Mouse (Mus musculus) CD8-positive naive resting alpha-beta T cell, adult 2 months (primary cell): ENCODE results near the gene Tuft1.
A peak's percentile ranks its signal among the peaks of the same experiment; 100 is the strongest.
"Not testable (repeated sequence)": the region's sequence is repeated elsewhere in the genome, so short reads cannot be mapped to it uniquely, and the experiment has no call there.

Source experiments
- DNase-seq, 2 experiments: peaks; one replicate each; pipeline ENCODE4 v3.0.0; 2022; ENCODE audit warnings: low read depth in 2 of 2, low spot score in 2 of 2

Gene Tuft1

DNA sequence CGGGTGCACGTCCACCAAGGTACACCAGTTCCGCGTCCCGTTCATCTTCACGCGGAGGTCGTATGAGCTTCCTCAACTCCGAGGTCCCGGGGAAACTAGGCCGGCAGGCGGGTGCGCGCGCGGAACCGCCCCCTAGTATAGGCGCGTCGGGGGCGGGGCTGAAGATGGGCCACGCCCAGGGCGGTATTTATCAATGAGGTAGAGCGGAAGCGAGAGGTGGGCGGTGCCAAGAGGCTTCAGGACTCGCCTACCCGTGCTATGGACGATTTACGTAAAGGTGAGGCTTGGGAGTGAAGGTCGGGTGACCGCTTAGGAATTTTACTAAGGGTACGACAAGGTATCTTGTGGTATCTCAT, at the start of gene Tuft1:
Gene Tuft1, minus strand, starts transcription at position 133 of the 356 bp plus-strand sequence.
- DNase-seq: peak; percentile 74 to 83

DNA sequence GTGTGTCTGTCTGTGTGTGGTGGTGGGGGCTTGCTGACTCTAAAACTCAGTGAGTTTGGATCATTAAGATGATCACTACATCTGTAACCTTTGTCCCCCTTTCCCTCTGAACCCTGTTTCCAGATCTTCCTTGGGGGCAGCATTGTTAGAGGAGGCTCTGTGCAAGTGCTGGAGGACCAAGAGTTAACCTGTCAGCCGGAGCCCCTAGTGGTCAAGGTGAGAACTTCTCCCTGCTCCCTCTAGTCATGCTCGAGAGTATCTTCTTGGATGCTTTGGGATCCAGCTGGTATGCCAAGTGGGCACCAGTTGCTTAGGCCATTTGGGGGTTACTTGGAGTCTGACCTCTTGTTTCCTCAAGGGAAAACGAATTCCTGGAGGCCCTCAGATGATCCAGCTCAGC, 44.7 kb upstream of the Tuft1 start:
- peak in 1 of 2 experiments; percentile 5 for DNase-seq

- DNase-seq: no peak
These were observed 44.2 kb upstream of the Tuft1 start for GRCm38 (mm10) chr3:94702856-94703255.

- not testable (repeated sequence) for DNase-seq
These were observed 43.6 kb upstream of the Tuft1 start for GRCm38 (mm10) chr3:94702163-94702810.

- DNase-seq: not testable (repeated sequence)
These were observed 37.6 kb upstream of the Tuft1 start for GRCm38 (mm10) chr3:94696257-94696656.

DNA sequence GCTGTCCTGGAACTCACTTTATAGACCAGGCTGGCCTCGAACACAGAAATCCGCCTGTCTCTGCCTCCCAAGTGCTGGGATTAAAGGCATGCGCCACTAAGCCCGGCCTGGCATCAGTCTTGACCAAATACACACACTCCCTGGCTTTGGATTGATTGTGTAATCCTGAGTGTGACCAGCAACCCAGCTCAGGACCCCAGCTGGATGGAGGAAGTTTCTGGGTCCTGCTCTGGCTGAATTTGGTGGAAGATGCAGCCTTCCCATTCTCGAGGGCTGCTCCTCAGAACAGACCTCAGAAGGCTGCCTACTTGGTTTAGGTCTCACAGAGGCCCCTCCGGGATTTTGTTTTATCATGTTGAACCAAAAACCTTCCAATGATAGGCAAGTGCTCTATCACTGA, 36.9 kb upstream of the Tuft1 start:
- DNase-seq: not testable (repeated sequence)

DNA sequence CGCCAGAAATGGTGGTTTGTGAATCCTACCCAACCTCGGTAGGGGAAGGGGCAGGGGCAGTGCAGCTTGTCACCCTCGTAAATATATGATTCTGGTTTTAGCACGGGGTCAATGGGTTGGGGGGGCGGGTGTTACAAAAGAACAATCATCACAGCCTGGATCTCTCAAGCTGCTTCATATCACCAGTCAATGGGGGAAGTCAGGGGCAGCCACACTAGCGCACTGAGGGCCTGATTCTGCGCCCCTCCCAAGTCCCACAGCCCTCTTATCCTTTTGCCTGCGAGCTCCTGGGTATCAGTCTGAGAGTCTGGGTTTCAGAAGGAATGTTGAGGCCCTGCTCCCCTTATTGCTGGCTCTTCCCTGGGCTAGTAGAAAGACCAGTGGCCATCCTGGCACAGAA, 35.2 kb upstream of the Tuft1 start:
- DNase-seq: not testable (repeated sequence)

DNA sequence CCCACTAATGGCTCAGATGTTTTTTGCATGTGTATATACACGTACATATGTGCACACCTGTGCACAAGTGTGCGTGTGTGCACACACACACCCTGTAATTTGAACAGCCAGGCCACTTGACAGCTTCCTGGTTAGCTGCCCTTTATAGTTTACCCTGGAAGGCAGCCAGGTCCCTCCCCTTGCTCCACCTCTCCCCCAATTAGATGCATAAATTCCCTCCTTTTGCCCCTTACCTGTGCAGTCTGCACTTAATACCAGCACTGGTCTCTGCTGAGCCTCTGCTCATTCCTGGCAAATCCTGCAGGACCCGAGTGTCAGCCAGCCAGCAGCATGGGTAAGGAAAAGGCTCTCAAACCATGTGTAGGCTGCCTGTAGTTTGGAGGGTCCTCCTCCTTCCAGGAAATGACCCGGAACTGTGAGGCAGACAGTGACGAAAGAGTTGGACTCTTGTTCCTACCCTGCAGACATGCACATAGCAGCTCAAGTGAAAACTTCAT, 34.7 kb upstream of the Tuft1 start, which contains the start of gene Selenbp2:
Gene Selenbp2, plus strand, starts transcription at position 228 of the 497 bp plus-strand sequence.
- DNase-seq: no peak

DNA sequence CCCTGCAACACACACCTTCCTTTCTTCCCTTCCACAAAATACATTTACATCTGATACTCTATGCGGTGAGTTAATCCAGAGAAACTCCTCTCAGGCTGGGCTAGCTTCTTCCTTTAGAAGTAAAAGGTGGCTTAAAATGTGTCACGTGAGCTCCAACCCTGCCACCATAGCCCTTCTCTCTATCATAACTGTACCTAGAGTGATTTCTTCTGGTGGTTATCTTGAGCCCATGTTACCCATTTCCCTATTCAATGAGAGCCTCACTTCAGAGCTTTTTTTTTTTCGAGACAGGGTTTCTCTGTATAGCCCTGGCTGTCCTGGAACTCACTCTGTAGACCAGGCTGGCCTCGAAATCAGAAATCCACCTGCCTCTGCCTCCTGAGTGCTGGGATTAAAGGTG, 33.0 kb upstream of the Tuft1 start:
- DNase-seq: not testable (repeated sequence)

DNA sequence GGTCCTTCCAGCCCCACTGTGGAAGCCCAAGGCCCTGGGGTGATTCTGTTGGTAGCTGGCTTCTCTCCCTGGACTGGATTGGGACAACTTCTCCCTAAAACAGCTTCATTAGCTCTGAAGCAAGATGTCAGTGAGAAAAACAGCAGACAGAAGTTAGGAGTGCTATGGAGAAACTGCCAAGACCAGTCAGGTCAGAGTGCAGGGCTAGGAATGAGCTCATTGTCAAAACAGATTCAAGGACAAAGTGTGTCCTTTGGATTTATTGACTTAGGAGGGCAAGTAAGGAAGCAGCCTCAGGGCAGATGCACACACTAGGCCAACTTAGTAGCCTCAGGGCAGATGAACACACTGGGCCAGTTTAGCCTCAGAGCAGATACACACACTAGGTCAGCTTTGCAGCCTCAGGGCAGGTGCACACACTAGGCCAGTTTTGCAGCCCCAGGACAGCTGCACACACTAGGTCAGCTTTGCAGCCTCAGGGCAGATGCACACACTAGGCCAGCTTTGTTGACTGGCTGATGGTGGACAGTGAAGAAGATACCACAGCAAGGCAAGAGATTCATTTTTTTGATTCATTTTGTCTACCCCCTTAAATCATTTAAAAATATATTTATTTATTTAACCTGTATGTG, 32.1 kb upstream of the Tuft1 start:
- DNase-seq: no peak

- DNase-seq: not testable (repeated sequence)
These were observed 31.5 kb upstream of the Tuft1 start for GRCm38 (mm10) chr3:94690162-94690561.

GRCm38 (mm10) chr3:94689195-94689594, 30.5 kb upstream of the Tuft1 start:
- not testable (repeated sequence) for DNase-seq

DNA sequence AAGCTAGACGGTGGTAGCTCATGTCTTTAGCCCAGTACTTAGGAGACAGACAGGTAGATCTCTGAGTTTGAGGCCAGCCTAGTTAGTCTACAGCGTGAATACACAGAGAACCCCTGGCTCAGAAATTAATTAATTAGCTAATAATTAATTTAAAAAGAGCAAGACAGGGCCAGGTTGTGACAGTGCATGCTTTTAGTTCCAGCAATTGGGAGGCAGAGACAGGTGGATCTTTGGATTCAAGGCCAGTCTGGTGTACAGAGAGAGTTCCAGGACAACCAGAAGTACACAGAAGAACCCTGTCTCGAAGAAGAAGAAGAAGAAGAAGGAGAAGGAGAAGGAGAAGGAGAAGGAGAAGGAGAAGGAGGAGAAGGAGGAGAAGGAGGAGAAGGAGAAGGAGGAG, 30.0 kb upstream of the Tuft1 start:
- not testable (repeated sequence) for DNase-seq

DNA sequence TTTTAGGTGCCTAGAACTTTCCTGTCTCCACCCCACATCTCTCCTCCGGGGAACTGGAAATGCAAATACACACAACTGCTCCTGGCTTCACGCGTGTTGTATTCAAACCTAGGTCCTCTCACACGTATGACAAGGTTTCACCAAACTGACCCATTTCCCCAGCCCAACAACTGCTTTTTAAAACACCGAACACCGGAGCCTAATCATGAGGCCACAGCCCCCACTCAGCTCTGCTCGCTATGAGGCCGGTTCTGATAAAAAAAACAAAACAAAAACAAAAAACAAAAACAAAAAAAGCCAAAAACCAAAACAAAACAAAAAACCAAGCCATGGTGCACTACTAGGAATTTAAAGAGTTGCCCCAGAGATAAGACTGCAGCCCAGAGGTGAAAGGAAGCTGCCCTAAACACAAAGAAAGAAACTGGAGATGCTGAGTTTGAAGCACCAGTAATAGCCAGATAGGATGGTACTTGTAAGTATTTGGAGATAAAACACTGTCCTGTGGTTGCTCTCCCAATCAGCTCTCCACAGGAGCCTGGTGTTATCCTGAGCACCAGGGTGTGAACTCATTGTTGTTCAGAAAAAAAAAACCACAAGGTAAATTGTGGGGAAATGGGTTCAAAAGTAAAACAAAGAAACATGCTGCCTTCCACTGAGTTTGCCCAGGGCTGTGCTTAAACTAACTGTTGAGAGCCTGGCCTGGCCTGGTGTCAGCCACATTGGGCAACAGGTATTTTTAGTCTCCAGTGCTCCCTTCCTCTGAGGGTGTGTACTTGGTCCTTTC, 27.5 kb upstream of the Tuft1 start:
- not testable (repeated sequence) for DNase-seq

- DNase-seq: no peak
These were observed 25.0 kb upstream of the Tuft1 start for GRCm38 (mm10) chr3:94683646-94684045.

GRCm38 (mm10) chr3:94680783-94681182, 22.1 kb upstream of the Tuft1 start:
- no peak for DNase-seq

DNA sequence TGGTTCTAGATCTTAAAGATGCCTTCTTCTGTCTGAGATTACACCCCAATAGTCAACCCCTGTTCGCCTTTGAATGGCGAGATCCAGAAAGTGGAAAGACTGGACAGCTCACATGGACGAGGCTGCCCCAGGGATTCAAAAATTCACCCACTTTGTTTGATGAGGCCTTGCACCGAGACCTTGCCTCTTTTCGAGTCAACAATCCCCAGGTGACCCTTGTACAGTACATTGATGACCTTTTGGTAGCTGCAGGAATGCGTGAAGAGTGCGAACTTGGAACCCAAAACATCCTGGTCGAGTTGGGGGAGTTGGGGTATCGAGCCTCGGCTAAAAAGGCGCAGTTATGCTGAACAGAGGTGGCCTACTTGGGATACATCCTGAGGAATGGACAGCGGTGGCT, 21.4 kb upstream of the Tuft1 start:
- DNase-seq: not testable (repeated sequence)

GRCm38 (mm10) chr3:94679351-94679841, 20.7 kb upstream of the Tuft1 start:
- no peak for DNase-seq

DNA sequence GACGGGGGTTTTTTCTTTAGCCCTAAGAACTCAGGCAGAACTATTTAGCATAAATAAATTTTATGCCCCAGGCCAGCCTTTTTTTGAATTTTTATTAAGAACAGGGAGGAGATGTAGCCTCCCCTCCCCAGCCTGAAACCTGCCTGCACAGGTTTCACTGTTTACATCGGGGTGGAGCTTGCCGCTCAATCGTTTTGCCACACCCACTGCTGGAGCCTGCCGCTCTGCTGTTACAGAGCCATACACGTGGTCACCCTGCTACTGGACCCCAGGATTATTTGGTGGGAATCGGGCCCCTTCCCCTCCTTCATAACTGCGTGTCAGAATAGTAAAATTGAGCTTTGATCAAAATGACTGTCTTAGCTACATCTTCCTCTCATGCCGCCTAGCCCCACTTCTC, 16.4 kb upstream of the Tuft1 start:
- not testable (repeated sequence) for DNase-seq

DNA sequence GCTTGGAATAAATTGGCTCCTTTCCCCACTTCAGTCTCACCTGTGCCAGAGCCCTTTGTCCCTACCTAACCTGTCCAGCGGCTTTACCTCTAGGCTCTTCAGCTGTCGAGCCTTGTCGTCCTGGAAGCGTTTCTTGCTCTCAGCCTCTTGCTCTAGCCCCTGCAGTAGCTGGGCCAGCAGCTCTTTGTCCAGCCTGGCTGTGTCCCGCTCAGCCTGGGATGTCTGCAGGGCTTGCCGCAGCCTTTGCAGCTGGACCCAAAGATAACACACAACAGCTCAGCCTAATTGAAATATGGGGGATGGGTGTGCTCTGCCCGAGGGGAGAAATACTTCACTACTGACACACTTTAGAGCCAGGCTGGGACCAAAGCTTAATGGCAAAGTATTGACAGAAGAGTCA, 7.2 kb upstream of the Tuft1 start:
- not testable (repeated sequence) for DNase-seq

- not testable (repeated sequence) for DNase-seq
These were observed 6.6 kb upstream of the Tuft1 start for GRCm38 (mm10) chr3:94665060-94665802.
